Mouse (Mus musculus) heart, embryonic 16.5 days (tissue): ENCODE data around the gene Kif16b. TPM values are rescaled to one million over a fixed set of nuclear protein-coding genes. Genes with fewer than 3 reads are reported as not detected.

Experiments
- ATAC-seq: fragments of 200-750 bp; cut with Nextera tagmentation; replicated peaks from 2 replicates; pipeline ENCODE4 v1.8.0; 2017; ENCODE audit warnings: moderate number of reproducible peaks; ENCODE audit not compliant: insufficient read depth, low FRiP score; ENCODE audit errors: extremely low read depth
- H3K27ac ChIP-seq: fragments of 300-500 bp; sonication (generic); 2 replicates; pipeline ENCODE4 v1.5.1; 2014; ENCODE audit warnings: mild to moderate bottlenecking, low read length, control low read depth, moderate library complexity
- H3K27me3 ChIP-seq: fragments of 300-500 bp; sonication (generic); 2 replicates; pipeline ENCODE4 v1.6.1; 2014; ENCODE audit warnings: low read length, mixed read lengths; ENCODE audit not compliant: control insufficient read depth, insufficient read depth
- H3K36me3 ChIP-seq: fragments of 300-500 bp; sonication (generic); 2 replicates; pipeline ENCODE4 v1.6.1; 2014; ENCODE audit not compliant: control insufficient read depth, insufficient read depth
- H3K4me1 ChIP-seq: fragments of 300-500 bp; sonication (generic); 2 replicates; pipeline ENCODE4 v1.6.1; 2014; ENCODE audit warnings: low read length, mixed read lengths; ENCODE audit not compliant: control insufficient read depth, insufficient read depth
- H3K4me2 ChIP-seq: fragments of 300-500 bp; sonication (generic); 2 replicates; pipeline ENCODE4 v1.6.1; 2014; ENCODE audit warnings: low read depth, mild to moderate bottlenecking, control low read depth, low read length
- H3K4me3 ChIP-seq: fragments of 300-500 bp; sonication (generic); 2 replicates; pipeline ENCODE4 v1.5.1; 2014; ENCODE audit warnings: mild to moderate bottlenecking, control low read depth, low read length
- H3K9ac ChIP-seq: fragments of 300-500 bp; sonication (generic); 2 replicates; pipeline ENCODE4 v1.6.1; 2014; ENCODE audit warnings: low read length, control low read depth
- H3K9me3 ChIP-seq: fragments of 300-500 bp; sonication (generic); replicated peaks from 2 replicates; pipeline ENCODE4 v1.6.1; 2016; ENCODE audit warnings: low read length; ENCODE audit not compliant: control insufficient read depth
- WGBS: fragments of 180-500 bp; shearing (Covaris S2); extraction: QIAGEN DNeasy Blood & Tissue Kit; methylation state at CpG from one replicate; pipeline ENCODE4 v1.1.7; 2014; 5-methylcytosine and 5-hydroxymethylcytosine counted together
- polyA plus RNA-seq: library from polyadenylated mRNA; unstranded; fragments of >200 nt; fragmentation: Nextera tagmentation; extraction: Ambion mirVana; gene quantifications from 2 replicates; pipeline ENCODE4 v1.2.1, GENCODE M21; 2015

Gene Kif16b
- polyA plus RNA-seq, 1 experiment from 2014 or later = 11.8 TPM

GRCm38 (mm10) chr2:142610206-142610605, 291.1 kb downstream of the Kif16b start:
- no peak for ATAC-seq
- Histone ChIP-seq H3K9ac (no peak overlapping the region), H3K27ac (no peak overlapping the region), H3K36me3 (no peaks in the 10 kb centered on the region), H3K9me3 (no peaks in the 10 kb centered on the region), H3K27me3 (0 out of 2 replicates have a peak, but pooled peaks cover 2% of the 10 kb centered on the region), H3K4me2 (no peak overlapping the region), H3K4me3 (no peak overlapping the region), H3K4me1 (no peaks in the 10 kb centered on the region)
- WGBS = 81% methylated on average over 5 of the region's 5 CpGs

DNA sequence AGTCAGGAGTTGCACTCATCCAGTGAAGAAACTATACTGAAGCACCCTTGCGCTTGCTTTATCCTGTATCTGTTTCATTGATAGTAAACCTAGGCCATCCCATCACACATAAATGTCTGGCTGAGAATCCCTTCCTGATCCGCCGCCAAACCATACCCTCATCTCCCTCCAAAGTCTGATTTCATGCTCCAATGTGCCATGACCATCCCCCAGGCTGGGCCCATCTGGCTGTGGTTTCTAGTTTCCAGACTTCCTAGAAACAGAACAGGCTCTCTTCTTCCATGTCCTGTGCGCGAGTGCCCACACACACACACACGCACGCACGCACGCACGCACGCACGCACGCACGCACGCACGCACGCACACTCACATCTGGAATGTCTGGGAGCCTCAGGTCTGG, 292.6 kb downstream of the Kif16b start:
- H3K4me2 ChIP-seq = no peak overlapping the region
- no peak overlapping the region for H3K27ac ChIP-seq
- 0 out of 2 replicates have a peak, but pooled peaks cover 2% of the 10 kb centered on the region for H3K27me3 ChIP-seq
- 91% methylated on average over 17 of the region's 17 CpGs for WGBS
- H3K4me1 ChIP-seq = no peaks in the 10 kb centered on the region
- no peaks in the 10 kb centered on the region for H3K36me3 ChIP-seq
- no peak for ATAC-seq
- H3K4me3 ChIP-seq = no peak overlapping the region
- no peaks in the 10 kb centered on the region for H3K9me3 ChIP-seq
- no peak overlapping the region for H3K9ac ChIP-seq

GRCm38 (mm10) chr2:142604762-142605161, 296.6 kb downstream of the Kif16b start:
- no peaks in the 10 kb centered on the region for H3K9me3 ChIP-seq
- H3K27me3 ChIP-seq = 0 out of 2 replicates have a peak, but pooled peaks cover 2% of the 10 kb centered on the region
- H3K4me1 ChIP-seq = no peaks in the 10 kb centered on the region
- no peak overlapping the region for H3K4me3 ChIP-seq
- WGBS = 71% methylated on average over 4 of the region's 4 CpGs
- no peak overlapping the region for H3K4me2 ChIP-seq
- H3K9ac ChIP-seq = no peak overlapping the region
- ATAC-seq = no peak
- no peaks in the 10 kb centered on the region for H3K36me3 ChIP-seq
- H3K27ac ChIP-seq = no peak overlapping the region

- Histone ChIP-seq H3K27ac (no peak overlapping the region), H3K9me3 (no peaks in the 10 kb centered on the region), H3K36me3 (no peaks in the 10 kb centered on the region), H3K4me1 (no peaks in the 10 kb centered on the region; the same call in 1 of the 2 replicates), H3K4me2 (no peak overlapping the region), H3K27me3 (no peaks in the 10 kb centered on the region), H3K4me3 (no peak overlapping the region), H3K9ac (no peak overlapping the region)
- whole genome bisulfite sequencing = 82% methylated on average over 2 of the region's 2 CpGs
- ATAC-seq = no peak
Observed at GRCm38 (mm10) chr2:142603210-142603609, 298.1 kb downstream of the Kif16b start.

DNA sequence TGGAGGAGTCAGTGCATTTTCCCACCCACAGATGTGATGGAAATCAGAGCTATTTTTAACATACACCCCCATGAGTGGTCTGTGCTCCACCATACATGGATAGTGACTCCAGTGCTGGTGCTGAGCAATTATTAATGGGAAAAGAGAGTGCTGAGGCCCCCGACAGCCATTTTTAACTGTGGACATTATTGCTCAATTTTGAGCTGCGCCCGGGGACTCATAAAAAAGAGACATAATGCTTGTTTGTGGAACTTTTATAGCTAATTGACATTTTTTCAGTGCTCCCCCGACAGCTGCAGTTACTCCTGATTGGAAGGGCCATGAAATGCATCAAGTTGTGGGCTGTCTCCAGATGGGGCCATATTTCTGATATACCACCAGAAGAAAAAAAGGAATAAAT, 302.1 kb downstream of the Kif16b start:
- WGBS = 81% methylated on average over 4 of the region's 4 CpGs
- H3K36me3 ChIP-seq = no peaks in the 10 kb centered on the region
- H3K9ac ChIP-seq = no peak overlapping the region
- no peak overlapping the region for H3K27ac ChIP-seq
- H3K4me2 ChIP-seq = no peak overlapping the region
- no peak for ATAC-seq
- no peaks in the 10 kb centered on the region for H3K27me3 ChIP-seq
- no peak overlapping the region for H3K4me3 ChIP-seq
- H3K9me3 ChIP-seq = no peaks in the 10 kb centered on the region
- H3K4me1 ChIP-seq = peaks cover 5% of the 10 kb centered on the region; the same call in 1 of the 2 replicates

GRCm38 (mm10) chr2:142596176-142597170, 304.9 kb downstream of the Kif16b start:
- Histone ChIP-seq H3K27ac (no peak overlapping the region), H3K4me3 (no peak overlapping the region), H3K9me3 (peaks cover 5% of the 10 kb centered on the region), H3K27me3 (no peaks in the 10 kb centered on the region), H3K4me1 (peaks cover 7% of the 10 kb centered on the region), H3K4me2 (no peak overlapping the region), H3K9ac (no peak overlapping the region), H3K36me3 (no peaks in the 10 kb centered on the region)
- 0 out of 2 replicates have a peak, but pooled peaks have one; percentile 32 for ATAC-seq
- 52% methylated on average over 17 of the region's 17 CpGs for WGBS

DNA sequence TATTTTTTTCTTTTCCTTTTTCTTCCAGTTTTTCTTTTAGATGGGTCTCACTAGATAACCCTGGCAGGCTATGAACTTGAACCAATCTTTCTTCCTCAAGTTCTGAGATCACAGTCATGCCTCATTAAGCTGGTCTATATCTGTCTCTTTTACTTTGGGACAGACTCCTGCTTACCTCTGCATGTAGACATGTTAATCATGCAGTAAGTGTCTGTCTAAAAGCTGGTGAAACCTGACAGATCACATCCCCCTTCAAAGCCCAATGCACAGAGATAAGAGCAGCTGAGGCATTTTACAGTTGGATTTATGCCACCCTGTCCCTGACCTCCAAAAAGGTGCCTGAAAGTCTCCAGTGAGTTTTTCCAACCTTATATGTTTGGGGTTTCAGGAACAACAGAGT, 310.4 kb downstream of the Kif16b start:
- Histone ChIP-seq H3K4me1 (peaks cover 16% of the 10 kb centered on the region), H3K9ac (no peak overlapping the region), H3K9me3 (peaks cover 5% of the 10 kb centered on the region), H3K36me3 (no peaks in the 10 kb centered on the region), H3K4me2 (no peak overlapping the region), H3K4me3 (no peak overlapping the region), H3K27ac (no peak overlapping the region; the same call in 1 of the 2 replicates), H3K27me3 (no peaks in the 10 kb centered on the region)
- peak; percentile 73; the same call in 1 of the 2 replicates for ATAC-seq

DNA sequence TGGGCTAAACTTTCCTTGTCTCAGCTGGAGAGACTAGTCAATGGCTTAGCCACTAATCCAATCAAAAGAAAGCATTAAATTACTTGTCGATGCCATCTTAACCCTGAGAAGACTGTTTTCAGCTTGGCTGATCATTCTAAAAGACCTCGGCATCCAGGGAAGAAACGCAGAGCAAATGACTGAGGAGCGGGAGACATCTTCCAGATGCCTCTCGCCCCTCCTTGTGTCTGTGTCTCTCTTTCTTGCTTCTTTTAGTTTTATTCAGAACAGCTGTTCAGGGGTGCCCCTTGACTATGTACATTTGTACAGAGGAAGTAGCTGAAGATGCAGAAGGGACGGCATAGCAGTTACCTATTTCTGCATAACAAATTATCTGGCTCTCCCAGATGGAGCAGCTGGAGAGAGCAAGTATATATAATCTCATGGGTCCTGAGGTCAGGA, 311.0 kb downstream of the Kif16b start:
- H3K27me3 ChIP-seq = no peaks in the 10 kb centered on the region
- no peak overlapping the region for H3K27ac ChIP-seq
- H3K4me1 ChIP-seq = peaks cover 16% of the 10 kb centered on the region
- no peaks in the 10 kb centered on the region for H3K36me3 ChIP-seq
- H3K4me2 ChIP-seq = no peak overlapping the region
- H3K4me3 ChIP-seq = no peak overlapping the region
- no peak overlapping the region for H3K9ac ChIP-seq
- no peak for ATAC-seq
- peaks cover 5% of the 10 kb centered on the region for H3K9me3 ChIP-seq
- 66% methylated on average over 6 of the region's 6 CpGs for WGBS
